Mouse (Mus musculus): ENCODE measurements around the gene Mettl24. TPM values are rescaled to one million over a fixed set of nuclear protein-coding genes. Genes with fewer than 3 reads are reported as not detected.

Gene Mettl24
- total and polyA plus RNA-seq, 2 experiments from 2014 or later = 2.9 to 4.7 TPM

DNA sequence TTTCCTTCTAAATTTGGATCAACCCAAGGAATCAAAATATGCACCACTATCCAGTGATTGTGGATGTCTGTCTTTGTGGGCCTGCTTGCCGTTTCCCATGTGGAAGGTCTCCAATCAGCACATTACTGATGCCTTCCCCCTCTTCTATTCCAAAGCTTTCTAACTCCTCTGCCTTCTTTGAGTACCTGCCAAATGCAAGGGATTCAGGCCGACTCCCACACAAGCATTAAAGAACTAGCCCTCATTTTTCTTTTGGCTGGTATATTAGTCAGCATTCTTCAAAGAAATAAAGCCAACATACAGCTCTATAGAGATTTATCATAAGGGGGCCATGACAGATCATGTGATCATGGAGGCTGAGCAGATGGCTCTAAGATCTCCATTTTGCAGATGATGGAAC lies 31.4 kb upstream of the Mettl24 start:
- H3K4me3 ChIP-seq (ENCODE audit: low read depth, low read length) = no peak overlapping the region
- 61% methylated on average over 2 of the region's 2 CpGs for WGBS
- no peaks in the 10 kb centered on the region for H3K27me3 ChIP-seq (ENCODE audit: control insufficient read depth, insufficient read depth, low read length)
- no peaks in the 10 kb centered on the region for H3K4me1 ChIP-seq (ENCODE audit: control insufficient read depth, insufficient read depth)
- H3K4me2 ChIP-seq (ENCODE audit: low read depth, low read length) = no peak overlapping the region
- no peak overlapping the region for H3K27ac ChIP-seq (ENCODE audit: low read depth)
- TF ChIP-seq CTCF (IDR thresholded peaks at IDR 0.05; ENCODE audit: low read depth) (no peak), EP300 (IDR thresholded peaks at IDR 0.05; ENCODE audit: low read depth) (no peak)
- no peaks in the 10 kb centered on the region; the same call in 1 of the 2 replicates for H3K36me3 ChIP-seq (replicated peaks; ENCODE audit: control insufficient read depth, insufficient read depth, low read length)
- no peaks in the 10 kb centered on the region for H3K9me3 ChIP-seq (replicated peaks; ENCODE audit: control insufficient read depth, low read length)
- ATAC-seq (ENCODE audit: insufficient read depth, low read depth) (no peak), DNase-seq (ENCODE audit: low spot score) (no peak)
- no peak overlapping the region for H3K9ac ChIP-seq (replicated peaks; ENCODE audit: low read depth, low read length)

DNA sequence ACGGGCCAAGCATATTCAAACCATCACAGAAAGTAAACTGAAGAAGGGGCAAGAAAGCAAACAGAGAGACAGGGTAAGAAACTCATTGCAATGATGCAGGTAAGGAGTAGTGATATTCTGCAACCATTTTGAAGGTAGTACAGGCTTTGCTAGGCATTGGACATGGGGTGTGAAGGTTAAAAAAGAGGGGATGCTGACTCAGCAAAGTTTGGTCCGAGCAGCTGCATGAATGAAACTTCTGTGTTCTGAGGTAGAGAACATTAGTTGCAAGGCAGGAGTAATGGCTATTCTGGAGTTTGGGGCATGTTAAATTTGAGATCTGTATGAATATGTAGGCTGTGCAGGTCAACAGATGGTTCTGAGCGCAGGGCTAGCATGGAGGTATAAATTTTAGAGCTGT lies 17.8 kb upstream of the Mettl24 start:
- ATAC-seq (ENCODE audit: insufficient read depth, low read depth) = no peak
- Histone ChIP-seq H3K27ac (ENCODE audit: low read depth) (no peak overlapping the region), H3K4me1 (ENCODE audit: control insufficient read depth, insufficient read depth) (no peaks in the 10 kb centered on the region), H3K36me3 (replicated peaks; ENCODE audit: control insufficient read depth, insufficient read depth, low read length) (no peaks in the 10 kb centered on the region), H3K4me2 (ENCODE audit: low read depth, low read length) (no peak overlapping the region), H3K9me3 (replicated peaks; ENCODE audit: control insufficient read depth, low read length) (no peaks in the 10 kb centered on the region), H3K4me3 (ENCODE audit: low read depth, low read length) (no peak overlapping the region), H3K27me3 (ENCODE audit: control insufficient read depth, insufficient read depth, low read length) (no peaks in the 10 kb centered on the region), H3K9ac (replicated peaks; ENCODE audit: low read depth, low read length) (no peak overlapping the region)
- 83% methylated on average over 3 of the region's 3 CpGs for WGBS
- no peak for DNase-seq (ENCODE audit: low spot score)
- no peak for TF ChIP-seq EP300 (IDR thresholded peaks at IDR 0.05; ENCODE audit: low read depth)
- no peak for TF ChIP-seq CTCF (IDR thresholded peaks at IDR 0.05; ENCODE audit: low read depth)

DNA sequence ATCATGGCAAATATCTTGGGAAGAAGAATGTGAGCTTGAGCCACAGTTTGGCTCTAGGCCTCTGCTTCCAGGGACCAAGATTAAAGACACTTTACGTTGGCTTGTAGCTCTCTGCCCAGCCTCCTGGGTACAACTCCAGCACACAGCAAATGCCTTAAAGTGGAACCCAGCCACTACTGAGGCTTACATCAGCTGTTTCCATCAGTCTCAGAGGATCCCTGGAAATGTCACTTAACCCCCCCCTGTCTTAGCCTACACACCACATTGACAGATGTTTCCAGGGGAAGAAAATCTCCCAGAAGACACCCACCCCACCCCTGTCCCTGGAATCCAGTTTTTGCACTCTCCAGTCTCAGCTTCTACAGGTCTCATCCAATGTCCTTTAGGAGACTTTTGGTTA lies 16.1 kb upstream of the Mettl24 start:
- no peak overlapping the region for H3K4me3 ChIP-seq (ENCODE audit: low read depth, low read length)
- no peaks in the 10 kb centered on the region for H3K9me3 ChIP-seq (replicated peaks; ENCODE audit: control insufficient read depth, low read length)
- DNase-seq (ENCODE audit: low spot score) (no peak), ATAC-seq (ENCODE audit: insufficient read depth, low read depth) (no peak)
- H3K9ac ChIP-seq (replicated peaks; ENCODE audit: low read depth, low read length) = no peak overlapping the region
- no peaks in the 10 kb centered on the region for H3K27me3 ChIP-seq (ENCODE audit: control insufficient read depth, insufficient read depth, low read length)
- H3K4me2 ChIP-seq (ENCODE audit: low read depth, low read length) = no peak overlapping the region
- H3K4me1 ChIP-seq (ENCODE audit: control insufficient read depth, insufficient read depth) = no peaks in the 10 kb centered on the region
- no peak overlapping the region for H3K27ac ChIP-seq (ENCODE audit: low read depth)
- WGBS = 78% methylated on average over 1 of the region's 1 CpGs
- no peaks in the 10 kb centered on the region for H3K36me3 ChIP-seq (replicated peaks; ENCODE audit: control insufficient read depth, insufficient read depth, low read length)
- TF ChIP-seq EP300 (IDR thresholded peaks at IDR 0.05; ENCODE audit: low read depth) = no peak
- TF ChIP-seq CTCF (IDR thresholded peaks at IDR 0.05; ENCODE audit: low read depth) = no peak

DNA sequence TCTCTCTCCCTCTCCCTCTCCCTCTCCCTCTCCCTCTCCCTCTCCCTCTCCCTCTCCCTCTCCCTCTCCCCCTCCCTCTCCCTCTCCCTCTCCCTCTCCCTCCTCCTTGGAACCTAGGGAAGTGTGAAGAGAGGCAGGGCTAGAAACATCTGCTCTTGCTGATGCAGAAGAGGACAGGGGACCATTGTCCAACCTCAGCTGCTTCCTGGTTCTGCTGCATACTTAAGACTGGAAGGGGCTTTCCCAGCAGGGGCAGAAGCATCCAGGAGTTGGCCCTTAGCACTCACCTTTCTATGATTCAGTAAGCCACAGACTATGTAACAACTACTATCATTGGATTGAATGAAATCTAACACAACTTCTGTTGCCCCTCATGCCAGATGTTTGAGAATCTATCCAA lies 14.4 kb upstream of the Mettl24 start:
- Histone ChIP-seq H3K4me1 (ENCODE audit: control insufficient read depth, insufficient read depth) (no peaks in the 10 kb centered on the region), H3K27ac (ENCODE audit: low read depth) (no peak overlapping the region), H3K36me3 (replicated peaks; ENCODE audit: control insufficient read depth, insufficient read depth, low read length) (no peaks in the 10 kb centered on the region), H3K4me3 (ENCODE audit: low read depth, low read length) (no peak overlapping the region), H3K4me2 (ENCODE audit: low read depth, low read length) (no peak overlapping the region), H3K27me3 (ENCODE audit: control insufficient read depth, insufficient read depth, low read length) (no peaks in the 10 kb centered on the region), H3K9me3 (replicated peaks; ENCODE audit: control insufficient read depth, low read length) (no peaks in the 10 kb centered on the region), H3K9ac (replicated peaks; ENCODE audit: low read depth, low read length) (no peak overlapping the region)
- DNase-seq (ENCODE audit: low spot score) (no peak), ATAC-seq (ENCODE audit: insufficient read depth, low read depth) (no peak)
- TF ChIP-seq EP300 (IDR thresholded peaks at IDR 0.05; ENCODE audit: low read depth) = no peak

DNA sequence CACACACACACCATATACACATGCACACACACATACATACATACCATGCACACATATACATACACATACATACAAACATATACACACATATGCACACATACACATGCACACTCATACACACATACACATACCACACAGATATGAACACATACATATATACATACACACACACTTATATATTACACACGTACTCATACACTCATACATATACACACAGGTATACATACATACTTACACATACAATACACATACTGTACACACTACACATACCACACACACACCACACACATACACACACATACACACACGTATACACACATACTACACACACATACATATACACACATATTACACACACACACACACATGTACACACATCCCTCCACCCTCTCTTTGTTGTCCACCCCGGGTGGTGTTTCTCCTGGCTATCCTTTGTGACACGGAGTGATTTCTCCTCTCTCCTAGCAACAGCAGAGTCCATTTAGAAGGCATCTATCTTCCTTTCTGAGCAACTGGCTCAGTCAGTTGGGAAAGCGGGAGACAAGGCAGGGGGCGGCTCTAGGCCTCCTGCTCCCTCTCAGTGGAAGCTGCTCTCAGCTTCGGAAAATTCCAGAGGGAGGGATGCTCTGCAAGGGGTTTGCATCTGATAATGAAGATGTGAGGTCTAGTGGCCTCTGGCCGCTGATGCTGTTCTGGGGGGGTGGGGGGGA lies 10.3 kb upstream of the Mettl24 start:
- H3K4me2 ChIP-seq (ENCODE audit: low read depth, low read length) = no peak overlapping the region
- 64% methylated on average over 8 of the region's 8 CpGs for WGBS
- no peaks in the 10 kb centered on the region for H3K9me3 ChIP-seq (replicated peaks; ENCODE audit: control insufficient read depth, low read length)
- no peak for DNase-seq (ENCODE audit: low spot score)
- no peak overlapping the region for H3K4me3 ChIP-seq (ENCODE audit: low read depth, low read length)
- no peak overlapping the region for H3K9ac ChIP-seq (replicated peaks; ENCODE audit: low read depth, low read length)
- no peaks in the 10 kb centered on the region for H3K27me3 ChIP-seq (ENCODE audit: control insufficient read depth, insufficient read depth, low read length)
- ATAC-seq (ENCODE audit: insufficient read depth, low read depth) = no peak
- TF ChIP-seq CTCF (IDR thresholded peaks at IDR 0.05; ENCODE audit: low read depth) (no peak), EP300 (IDR thresholded peaks at IDR 0.05; ENCODE audit: low read depth) (no peak)
- H3K36me3 ChIP-seq (replicated peaks; ENCODE audit: control insufficient read depth, insufficient read depth, low read length) = no peaks in the 10 kb centered on the region
- H3K4me1 ChIP-seq (ENCODE audit: control insufficient read depth, insufficient read depth) = peaks cover 5% of the 10 kb centered on the region; the same call in 1 of the 2 replicates
- H3K27ac ChIP-seq (ENCODE audit: low read depth) = no peak overlapping the region

DNA sequence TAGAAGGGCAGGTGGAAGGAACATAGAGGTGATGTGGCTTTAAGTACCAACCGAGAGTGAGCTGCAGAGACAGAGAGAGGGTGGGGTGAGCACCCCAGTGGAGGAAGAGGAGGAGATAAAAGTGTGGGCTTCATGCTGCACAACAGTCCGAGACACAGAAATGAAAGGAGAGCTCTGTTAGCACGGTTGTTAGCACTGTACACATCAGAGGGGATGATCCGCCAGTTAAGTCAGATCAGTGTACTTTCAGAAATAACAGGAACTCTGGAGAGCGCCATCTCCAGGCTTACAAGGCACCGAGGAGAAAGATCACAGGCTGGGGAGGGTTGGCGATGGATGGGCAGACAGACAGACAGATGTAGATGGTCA lies 9.8 kb upstream of the Mettl24 start:
- H3K36me3 ChIP-seq (replicated peaks; ENCODE audit: control insufficient read depth, insufficient read depth, low read length) = no peaks in the 10 kb centered on the region
- ATAC-seq (ENCODE audit: insufficient read depth, low read depth) (no peak), DNase-seq (ENCODE audit: low spot score) (no peak)
- 80% methylated on average over 7 of the region's 7 CpGs for WGBS
- no peak overlapping the region for H3K9ac ChIP-seq (replicated peaks; ENCODE audit: low read depth, low read length)
- no peak for TF ChIP-seq EP300 (IDR thresholded peaks at IDR 0.05; ENCODE audit: low read depth)
- TF ChIP-seq CTCF (IDR thresholded peaks at IDR 0.05; ENCODE audit: low read depth) = no peak
- H3K4me2 ChIP-seq (ENCODE audit: low read depth, low read length) = no peak overlapping the region
- H3K4me1 ChIP-seq (ENCODE audit: control insufficient read depth, insufficient read depth) = peaks cover 5% of the 10 kb centered on the region; the same call in 1 of the 2 replicates
- no peak overlapping the region for H3K27ac ChIP-seq (ENCODE audit: low read depth)
- no peak overlapping the region for H3K4me3 ChIP-seq (ENCODE audit: low read depth, low read length)
- no peaks in the 10 kb centered on the region for H3K27me3 ChIP-seq (ENCODE audit: control insufficient read depth, insufficient read depth, low read length)
- H3K9me3 ChIP-seq (replicated peaks; ENCODE audit: control insufficient read depth, low read length) = no peaks in the 10 kb centered on the region

Data from heart, postnatal 0 days (tissue).